Mouse (Mus musculus): ENCODE results near the gene Abtb2. TPM values are rescaled to one million over a fixed set of nuclear protein-coding genes. Genes with fewer than 3 reads are reported as not detected.

Abtb2 gene
- polyA plus RNA-seq, 1 experiment from 2014 or later, result 11.5 TPM

- H3K36me3 ChIP-seq (ENCODE audit: control insufficient read depth, insufficient read depth, low read length), result peaks cover 12% of the 10 kb centered on the region
- ATAC-seq (ENCODE audit: insufficient number of reproducible peaks, low FRiP score, low TSS enrichment, low read depth) (no peak), DNase-seq (ENCODE audit: low spot score) (no peak)
- H3K27ac ChIP-seq (replicated peaks; ENCODE audit: low read depth, low read length), result no peak overlapping the region
- H3K27me3 ChIP-seq (ENCODE audit: control insufficient read depth, insufficient read depth, low read length), result no peaks in the 10 kb centered on the region
- no peak overlapping the region for H3K4me3 ChIP-seq (ENCODE audit: low read depth, low read length)
- WGBS, result 87% methylated on average over 9 of the region's 9 CpGs
- H3K9ac ChIP-seq (ENCODE audit: low read length), result no peak overlapping the region
- no peaks in the 10 kb centered on the region for H3K4me1 ChIP-seq (ENCODE audit: control insufficient read depth, insufficient read depth, low read length)
- no peaks in the 10 kb centered on the region for H3K9me3 ChIP-seq (ENCODE audit: control insufficient read depth, low read length)
- no peak overlapping the region for H3K4me2 ChIP-seq (ENCODE audit: low read depth, severe bottlenecking)
These were observed 181.8 kb downstream of the Abtb2 start for GRCm38 (mm10) chr2:103747891-103748290.

- DNase-seq (ENCODE audit: low spot score) (no peak), ATAC-seq (ENCODE audit: insufficient number of reproducible peaks, low FRiP score, low TSS enrichment, low read depth) (no peak)
- Histone ChIP-seq H3K4me2 (ENCODE audit: low read depth, severe bottlenecking) (no peak overlapping the region), H3K4me1 (ENCODE audit: control insufficient read depth, insufficient read depth, low read length) (no peaks in the 10 kb centered on the region), H3K27ac (replicated peaks; ENCODE audit: low read depth, low read length) (no peak overlapping the region), H3K9me3 (ENCODE audit: control insufficient read depth, low read length) (no peaks in the 10 kb centered on the region), H3K27me3 (ENCODE audit: control insufficient read depth, insufficient read depth, low read length) (no peaks in the 10 kb centered on the region), H3K4me3 (ENCODE audit: low read depth, low read length) (no peak overlapping the region), H3K36me3 (ENCODE audit: control insufficient read depth, insufficient read depth, low read length) (peaks cover 11% of the 10 kb centered on the region), H3K9ac (ENCODE audit: low read length) (no peak overlapping the region)
- WGBS, result 88% methylated on average over 3 of the region's 3 CpGs
These were observed 183.0 kb downstream of the Abtb2 start for GRCm38 (mm10) chr2:103749091-103749490.

- H3K4me1 ChIP-seq (ENCODE audit: control insufficient read depth, insufficient read depth, low read length), result no peaks in the 10 kb centered on the region
- DNase-seq (ENCODE audit: low spot score), result no peak
- no peaks in the 10 kb centered on the region for H3K27me3 ChIP-seq (ENCODE audit: control insufficient read depth, insufficient read depth, low read length)
- no peaks in the 10 kb centered on the region for H3K9me3 ChIP-seq (ENCODE audit: control insufficient read depth, low read length)
- no peak overlapping the region for H3K27ac ChIP-seq (replicated peaks; ENCODE audit: low read depth, low read length)
- ATAC-seq (ENCODE audit: insufficient number of reproducible peaks, low FRiP score, low TSS enrichment, low read depth), result no peak
- 96% methylated on average over 6 of the region's 6 CpGs for WGBS
- no peak overlapping the region for H3K9ac ChIP-seq (ENCODE audit: low read length)
- peaks cover 10% of the 10 kb centered on the region for H3K36me3 ChIP-seq (ENCODE audit: control insufficient read depth, insufficient read depth, low read length)
- no peak overlapping the region for H3K4me2 ChIP-seq (ENCODE audit: low read depth, severe bottlenecking)
- H3K4me3 ChIP-seq (ENCODE audit: low read depth, low read length), result no peak overlapping the region
These were observed 185.7 kb downstream of the Abtb2 start for GRCm38 (mm10) chr2:103751771-103752170.

GRCm38 (mm10) chr2:103754614-103755013 is 188.5 kb downstream of the Abtb2 start:
- Histone ChIP-seq H3K4me2 (ENCODE audit: low read depth, severe bottlenecking) (no peak overlapping the region), H3K4me1 (ENCODE audit: control insufficient read depth, insufficient read depth, low read length) (no peaks in the 10 kb centered on the region), H3K4me3 (ENCODE audit: low read depth, low read length) (no peak overlapping the region), H3K9ac (ENCODE audit: low read length) (no peak overlapping the region), H3K27me3 (ENCODE audit: control insufficient read depth, insufficient read depth, low read length) (no peaks in the 10 kb centered on the region), H3K27ac (replicated peaks; ENCODE audit: low read depth, low read length) (no peak overlapping the region), H3K36me3 (ENCODE audit: control insufficient read depth, insufficient read depth, low read length) (peaks cover 10% of the 10 kb centered on the region), H3K9me3 (ENCODE audit: control insufficient read depth, low read length) (no peaks in the 10 kb centered on the region)
- WGBS, result 86% methylated on average over 3 of the region's 3 CpGs
- DNase-seq (ENCODE audit: low spot score) (no peak), ATAC-seq (ENCODE audit: insufficient number of reproducible peaks, low FRiP score, low TSS enrichment, low read depth) (no peak)

- 87% methylated on average over 9 of the region's 9 CpGs for WGBS
- DNase-seq (ENCODE audit: low spot score), result no peak
- H3K36me3 ChIP-seq (ENCODE audit: control insufficient read depth, insufficient read depth, low read length), result peaks cover 10% of the 10 kb centered on the region
- H3K9ac ChIP-seq (ENCODE audit: low read length), result no peak overlapping the region
- no peaks in the 10 kb centered on the region for H3K27me3 ChIP-seq (ENCODE audit: control insufficient read depth, insufficient read depth, low read length)
- no peak overlapping the region for H3K4me2 ChIP-seq (ENCODE audit: low read depth, severe bottlenecking)
- no peaks in the 10 kb centered on the region for H3K9me3 ChIP-seq (ENCODE audit: control insufficient read depth, low read length)
- no peak overlapping the region for H3K4me3 ChIP-seq (ENCODE audit: low read depth, low read length)
- no peak overlapping the region for H3K27ac ChIP-seq (replicated peaks; ENCODE audit: low read depth, low read length)
- no peaks in the 10 kb centered on the region for H3K4me1 ChIP-seq (ENCODE audit: control insufficient read depth, insufficient read depth, low read length)
- no peak for ATAC-seq (ENCODE audit: insufficient number of reproducible peaks, low FRiP score, low TSS enrichment, low read depth)
These were observed 189.5 kb downstream of the Abtb2 start for GRCm38 (mm10) chr2:103755458-103756085.

- H3K4me3 ChIP-seq (ENCODE audit: low read depth, low read length), result peak overlapping the region; percentile 58
- H3K27ac ChIP-seq (replicated peaks; ENCODE audit: low read depth, low read length), result no peak overlapping the region
- no peaks in the 10 kb centered on the region for H3K9me3 ChIP-seq (ENCODE audit: control insufficient read depth, low read length)
- no peaks in the 10 kb centered on the region for H3K27me3 ChIP-seq (ENCODE audit: control insufficient read depth, insufficient read depth, low read length)
- H3K4me1 ChIP-seq (ENCODE audit: control insufficient read depth, insufficient read depth, low read length), result no peaks in the 10 kb centered on the region
- H3K36me3 ChIP-seq (ENCODE audit: control insufficient read depth, insufficient read depth, low read length), result peaks cover 3% of the 10 kb centered on the region; the same call in 1 of the 2 replicates
- under 1% methylated on average over 12 of the region's 12 CpGs for WGBS
- peak overlapping the region; percentile 70 for H3K4me2 ChIP-seq (ENCODE audit: low read depth, severe bottlenecking)
- peak; percentile 35 for DNase-seq (ENCODE audit: low spot score)
- H3K9ac ChIP-seq (ENCODE audit: low read length), result peak overlapping the region; percentile 62
- ATAC-seq (ENCODE audit: insufficient number of reproducible peaks, low FRiP score, low TSS enrichment, low read depth), result peak; percentile 24; the same call in 1 of the 2 replicates
These were observed 194.3 kb downstream of the Abtb2 start for GRCm38 (mm10) chr2:103760421-103760820.

- WGBS, result under 1% methylated on average over 47 of the region's 47 CpGs
- H3K27me3 ChIP-seq (ENCODE audit: control insufficient read depth, insufficient read depth, low read length), result no peaks in the 10 kb centered on the region
- peaks cover 3% of the 10 kb centered on the region for H3K36me3 ChIP-seq (ENCODE audit: control insufficient read depth, insufficient read depth, low read length)
These were observed 195.0 kb downstream of the Abtb2 start, which contains the start of gene Nat10 for GRCm38 (mm10) chr2:103760906-103761716. Nat10 (minus strand) TSS chr2:103761270.

GRCm38 (mm10) chr2:103761993-103762392 is 195.9 kb downstream of the Abtb2 start:
- no peaks in the 10 kb centered on the region for H3K4me1 ChIP-seq (ENCODE audit: control insufficient read depth, insufficient read depth, low read length)
- H3K4me2 ChIP-seq (ENCODE audit: low read depth, severe bottlenecking), result peak overlapping the region; percentile 70; the same call in 1 of the 2 replicates
- H3K9ac ChIP-seq (ENCODE audit: low read length), result no peak overlapping the region
- no peaks in the 10 kb centered on the region for H3K27me3 ChIP-seq (ENCODE audit: control insufficient read depth, insufficient read depth, low read length)
- DNase-seq (ENCODE audit: low spot score), result peak; percentile 20
- no peak overlapping the region for H3K4me3 ChIP-seq (ENCODE audit: low read depth, low read length)
- ATAC-seq (ENCODE audit: insufficient number of reproducible peaks, low FRiP score, low TSS enrichment, low read depth), result no peak
- H3K36me3 ChIP-seq (ENCODE audit: control insufficient read depth, insufficient read depth, low read length), result peaks cover 2% of the 10 kb centered on the region
- no peaks in the 10 kb centered on the region for H3K9me3 ChIP-seq (ENCODE audit: control insufficient read depth, low read length)
- 39% methylated on average over 4 of the region's 4 CpGs for WGBS
- H3K27ac ChIP-seq (replicated peaks; ENCODE audit: low read depth, low read length), result no peak overlapping the region

More at GRCm38 (mm10) chr2:103760906-103761716, 195.0 kb downstream of the Abtb2 start, which contains the start of gene Nat10:
- no peaks in the 10 kb centered on the region for H3K4me1 ChIP-seq (ENCODE audit: control insufficient read depth, insufficient read depth, low read length)
- peak within 1 kb of the TSS; percentile 68 for H3K27ac ChIP-seq (replicated peaks; ENCODE audit: low read depth, low read length)
- no peaks in the 10 kb centered on the region for H3K9me3 ChIP-seq (ENCODE audit: control insufficient read depth, low read length)
- peak within 1 kb of the TSS; percentile 62 for H3K9ac ChIP-seq (ENCODE audit: low read length)
- peak within 1 kb of the TSS; percentile 70 for H3K4me2 ChIP-seq (ENCODE audit: low read depth, severe bottlenecking)
- ATAC-seq (ENCODE audit: insufficient number of reproducible peaks, low FRiP score, low TSS enrichment, low read depth) (peak; percentile 95), DNase-seq (ENCODE audit: low spot score) (peak; percentile 98)
- H3K4me3 ChIP-seq (ENCODE audit: low read depth, low read length), result peak within 1 kb of the TSS; percentile 58

Measured in limb, embryonic 11.5 days (tissue).